Mouse (Mus musculus): Measurements from ENCODE around the gene Dlx4. TPM values are rescaled to one million over a fixed set of nuclear protein-coding genes. Genes with fewer than 3 reads are reported as not detected.

Dlx4 gene
- under 1 TPM; 0.18 to 0.24 TPM for total RNA-seq (2021)

DNA sequence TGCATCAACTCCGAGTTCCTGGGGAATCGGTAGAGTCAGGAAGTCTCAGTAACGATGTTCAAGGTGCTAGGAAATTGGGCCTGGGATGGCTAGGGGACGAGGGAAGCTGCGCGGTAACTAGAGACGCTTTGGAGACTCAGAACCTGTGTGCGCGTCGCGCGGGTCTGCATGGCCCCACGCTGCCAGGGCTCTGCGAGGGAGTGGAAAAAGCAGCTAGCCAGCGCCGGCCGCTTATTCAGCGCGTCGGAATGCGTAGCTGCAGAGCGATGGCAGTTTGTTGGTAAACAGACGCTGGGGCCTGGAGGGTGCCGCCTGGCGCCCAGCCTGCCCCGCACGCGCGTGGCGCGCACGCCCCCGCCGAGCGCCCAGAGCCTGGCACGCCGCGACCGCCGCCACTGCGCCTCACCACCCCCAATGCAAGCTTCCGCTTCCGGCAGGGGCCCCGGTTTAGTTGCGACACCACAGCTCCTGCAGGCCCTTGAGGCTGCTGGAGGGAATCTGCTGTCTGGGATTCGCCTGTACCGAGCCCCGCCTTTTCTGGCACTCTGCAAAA, at the start of gene Dlx4:
Gene Dlx4, minus strand, starts transcription at position 413 of the 553 bp plus-strand sequence.
- intact Hi-C loops (cut with DNase I), result no loop called here
- peak; percentile 50 for DNase-seq

DNA sequence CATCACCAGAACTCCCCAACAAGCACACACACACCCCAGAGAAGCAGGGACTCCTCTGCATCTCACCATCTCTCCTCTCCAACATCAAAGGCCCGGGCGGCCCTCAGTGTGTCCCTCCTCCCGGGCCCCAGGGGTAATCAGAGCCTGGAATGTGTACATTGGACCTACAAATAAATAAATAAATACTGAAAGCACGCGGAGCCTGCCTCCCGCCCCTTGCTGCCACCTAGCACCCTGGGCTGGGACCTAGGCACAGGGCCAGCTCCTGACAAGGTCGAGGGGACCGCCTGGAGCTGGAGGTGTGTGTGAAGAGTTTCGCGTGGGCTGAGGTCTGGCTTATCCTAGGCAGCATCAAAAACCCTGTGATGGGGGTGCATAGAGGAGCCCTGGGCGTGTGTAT, 43.8 kb upstream of the Dlx4 start:
- intact Hi-C loops (cut with DNase I), result no loop called here

DNA sequence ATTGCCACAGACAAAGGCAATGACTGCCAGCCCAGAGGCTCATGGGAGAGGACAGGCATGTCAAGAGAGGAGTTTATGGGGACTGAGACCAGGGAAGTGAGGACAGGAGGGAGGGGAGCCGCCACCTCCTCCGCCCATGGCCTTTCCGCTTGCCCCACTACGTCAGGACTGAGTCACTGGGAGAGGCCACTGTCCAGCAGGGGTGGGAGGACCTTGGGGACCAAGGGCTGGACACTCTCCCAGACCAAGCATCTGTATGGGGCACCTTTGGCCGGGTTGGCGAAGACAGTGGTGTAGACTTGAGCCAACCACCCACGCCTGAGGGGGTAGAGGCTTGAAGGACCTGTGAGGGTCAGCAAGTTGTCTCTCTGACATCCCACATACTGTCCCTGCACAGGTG, 40.8 kb upstream of the Dlx4 start:
- DNase-seq, result no peak
- intact Hi-C loops (cut with DNase I), result no loop called here

More for the DNA sequence above, 43.8 kb upstream of the Dlx4 start:
- no peak for DNase-seq

- no peak for DNase-seq
- intact Hi-C loops (cut with DNase I), result no loop called here
Observed at GRCm38 (mm10) chr11:95185700-95186099, 39.6 kb upstream of the Dlx4 start.

DNA sequence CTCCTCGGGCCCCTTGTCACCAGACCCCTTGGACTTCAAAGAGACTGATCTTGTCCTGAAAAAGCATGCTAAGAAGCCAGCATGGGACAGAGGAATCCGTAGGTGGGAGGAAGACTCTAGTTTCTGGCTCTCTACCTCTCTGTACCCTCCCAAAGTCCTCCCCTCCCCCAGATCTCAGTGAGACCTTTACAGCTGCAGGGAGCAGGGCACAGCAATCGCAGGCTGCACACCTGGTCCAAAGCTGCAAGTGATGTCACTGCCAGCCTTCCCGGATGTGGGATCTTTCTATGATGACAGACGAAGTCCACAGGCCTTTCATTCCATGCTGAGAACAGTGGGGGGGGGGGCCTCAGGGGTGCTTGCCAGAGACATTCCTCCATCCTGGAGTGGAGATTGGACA, 38.5 kb upstream of the Dlx4 start:
- intact Hi-C loops (cut with DNase I), result no loop called here
- no peak for DNase-seq

- intact Hi-C loops (cut with DNase I), result no loop called here
- peak; percentile 55 for DNase-seq
Observed at GRCm38 (mm10) chr11:95179311-95179710, 33.2 kb upstream of the Dlx4 start.

GRCm38 (mm10) chr11:95165857-95166256, 19.8 kb upstream of the Dlx4 start:
- no peak for DNase-seq
- intact Hi-C loops (cut with DNase I), result loop anchor here (10.0 kb wide), 1 partner anchor 551 kb away; no protein-coding TSS in a partner anchor

DNA sequence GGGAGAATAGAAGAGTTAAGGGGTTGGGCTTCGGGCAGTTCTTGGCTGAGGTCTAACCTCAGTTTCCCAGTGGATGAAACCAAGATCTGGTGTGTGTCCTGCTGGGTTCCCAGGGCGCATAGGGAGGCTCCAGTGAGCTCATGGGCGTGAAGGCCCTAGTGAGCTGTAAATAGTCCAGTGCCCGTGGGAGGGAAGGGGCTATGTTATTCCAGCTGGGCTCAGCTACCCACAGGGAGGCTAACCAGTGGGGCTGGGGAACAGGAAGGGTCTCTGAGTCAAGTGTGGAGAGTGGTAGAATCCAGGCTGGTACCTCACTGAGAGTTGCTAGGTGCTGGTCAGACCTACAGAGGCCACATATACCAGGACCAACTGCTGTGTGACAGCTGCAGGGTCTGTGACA, 15.6 kb upstream of the Dlx4 start:
- intact Hi-C loops (cut with DNase I), result loop anchor here (10.0 kb wide), 1 partner anchor 547 kb away; no protein-coding TSS in a partner anchor
- no peak for DNase-seq

GRCm38 (mm10) chr11:95160693-95161092, 14.6 kb upstream of the Dlx4 start:
- intact Hi-C loops (cut with DNase I), result loop anchor here (10.0 kb wide), 1 partner anchor 546 kb away; no protein-coding TSS in a partner anchor
- DNase-seq, result no peak

- intact Hi-C loops (cut with DNase I), result loop anchor here (10.0 kb wide), 1 partner anchor 545 kb away; no protein-coding TSS in a partner anchor
- DNase-seq, result no peak
Observed at GRCm38 (mm10) chr11:95159763-95160371, 13.8 kb upstream of the Dlx4 start.

DNA sequence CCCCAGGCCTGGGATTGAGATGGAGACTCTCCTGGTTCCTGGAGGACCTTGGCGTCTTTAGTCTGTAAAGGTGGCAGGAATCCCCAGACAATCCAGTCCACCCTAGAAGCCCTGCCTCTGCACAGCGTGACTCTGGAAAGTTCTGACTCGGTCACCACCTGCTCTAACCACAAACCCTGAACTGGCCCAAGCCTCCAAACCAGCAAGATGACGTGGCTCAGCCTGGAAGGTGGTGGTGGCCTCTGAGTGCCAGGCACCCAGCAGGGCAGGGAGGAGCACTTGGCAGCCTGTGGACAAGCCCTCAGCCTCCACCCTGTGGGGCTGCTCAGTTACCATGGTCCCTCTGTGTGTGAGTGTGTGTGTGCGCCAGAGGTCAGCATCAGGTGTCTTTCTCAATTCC, 11.8 kb upstream of the Dlx4 start:
- no peak for DNase-seq

DNA sequence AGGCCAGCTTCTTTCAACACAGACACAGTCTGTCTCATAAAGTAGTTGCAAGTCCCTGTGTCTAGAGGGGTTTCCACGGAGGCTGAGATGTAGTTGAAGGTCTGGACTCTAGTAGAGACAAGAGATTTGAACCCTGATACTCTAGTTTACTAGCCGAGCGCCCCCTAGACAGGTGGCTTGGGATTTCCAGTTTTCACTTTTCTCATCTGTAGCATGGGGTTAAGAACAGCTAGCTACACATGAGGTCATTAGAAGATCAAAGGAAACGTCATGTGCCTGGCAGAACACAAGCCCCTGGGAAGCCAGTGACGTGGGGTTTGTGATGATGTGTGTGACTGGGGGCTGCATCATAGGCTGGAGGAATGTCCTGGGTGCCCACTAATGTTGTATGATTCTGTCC, 11.3 kb upstream of the Dlx4 start:
- intact Hi-C loops (cut with DNase I), result no loop called here
- no peak for DNase-seq

More for the DNA sequence above, 11.8 kb upstream of the Dlx4 start:
- intact Hi-C loops (cut with DNase I), result no loop called here

DNA sequence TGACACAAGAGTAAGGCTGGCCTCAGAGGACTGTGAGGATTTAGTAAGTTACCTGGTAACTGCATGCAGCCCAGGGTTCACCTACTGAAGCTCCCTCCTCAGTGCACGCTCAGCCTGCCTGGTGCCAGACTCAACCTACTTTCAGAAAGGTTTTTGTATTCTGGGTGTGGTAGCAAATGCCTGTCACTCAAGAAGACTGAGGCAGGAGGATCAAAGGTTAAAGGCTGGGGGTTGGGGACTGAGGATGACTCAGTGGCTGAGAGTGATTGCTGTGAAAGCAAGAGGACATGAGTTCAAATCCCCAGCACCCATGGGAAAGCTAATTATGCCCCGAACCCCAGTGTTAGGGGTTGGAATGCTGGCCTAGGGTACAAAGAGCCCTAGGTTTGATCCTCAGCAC, 9.4 kb upstream of the Dlx4 start:
- no peak for DNase-seq
- intact Hi-C loops (cut with DNase I), result no loop called here

DNA sequence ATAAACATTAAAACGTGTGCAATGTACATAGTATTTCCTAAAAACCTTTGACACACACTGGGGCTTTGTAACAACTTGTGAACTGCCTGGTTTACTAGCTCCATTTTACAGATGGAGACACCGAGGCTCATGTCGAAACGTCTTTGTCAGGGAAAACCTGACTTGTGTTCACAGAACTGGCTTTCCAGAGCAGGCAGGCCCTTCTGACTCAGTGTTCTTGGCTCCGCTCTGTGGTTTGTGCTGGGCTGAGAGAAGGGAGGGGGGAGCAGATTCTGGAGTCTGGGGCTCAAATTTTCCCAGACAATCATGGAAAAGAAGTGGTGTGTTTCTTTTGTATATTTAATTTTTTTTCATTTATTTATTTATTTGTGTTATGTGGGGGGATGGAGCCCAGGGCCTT, 7.6 kb upstream of the Dlx4 start:
- intact Hi-C loops (cut with DNase I), result no loop called here
- no peak for DNase-seq

DNA sequence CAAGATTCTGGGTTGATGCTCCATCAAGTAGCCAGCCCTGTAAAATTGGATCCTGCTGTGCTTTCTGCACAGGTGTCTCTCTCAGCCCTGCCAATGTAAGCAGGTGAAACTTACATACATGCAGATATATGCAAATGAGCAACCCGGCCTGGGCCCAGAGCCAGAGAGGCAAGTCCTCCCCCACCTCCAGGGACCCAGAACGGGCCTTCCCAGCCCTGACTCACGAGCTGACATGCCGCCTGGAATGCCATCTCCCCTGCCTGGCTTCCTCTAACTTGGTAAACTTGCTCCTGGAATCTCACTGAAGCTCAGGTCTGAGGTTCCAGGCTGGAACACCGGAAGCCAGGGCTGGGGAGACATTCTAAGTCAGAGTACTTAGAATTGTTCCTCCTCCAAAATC, 7.1 kb upstream of the Dlx4 start:
- DNase-seq, result peak; percentile 25
- intact Hi-C loops (cut with DNase I), result no loop called here

- intact Hi-C loops (cut with DNase I), result no loop called here
- peak; percentile 59 for DNase-seq
Observed at GRCm38 (mm10) chr11:95150269-95151049, 4.4 kb upstream of the Dlx4 start.

DNA sequence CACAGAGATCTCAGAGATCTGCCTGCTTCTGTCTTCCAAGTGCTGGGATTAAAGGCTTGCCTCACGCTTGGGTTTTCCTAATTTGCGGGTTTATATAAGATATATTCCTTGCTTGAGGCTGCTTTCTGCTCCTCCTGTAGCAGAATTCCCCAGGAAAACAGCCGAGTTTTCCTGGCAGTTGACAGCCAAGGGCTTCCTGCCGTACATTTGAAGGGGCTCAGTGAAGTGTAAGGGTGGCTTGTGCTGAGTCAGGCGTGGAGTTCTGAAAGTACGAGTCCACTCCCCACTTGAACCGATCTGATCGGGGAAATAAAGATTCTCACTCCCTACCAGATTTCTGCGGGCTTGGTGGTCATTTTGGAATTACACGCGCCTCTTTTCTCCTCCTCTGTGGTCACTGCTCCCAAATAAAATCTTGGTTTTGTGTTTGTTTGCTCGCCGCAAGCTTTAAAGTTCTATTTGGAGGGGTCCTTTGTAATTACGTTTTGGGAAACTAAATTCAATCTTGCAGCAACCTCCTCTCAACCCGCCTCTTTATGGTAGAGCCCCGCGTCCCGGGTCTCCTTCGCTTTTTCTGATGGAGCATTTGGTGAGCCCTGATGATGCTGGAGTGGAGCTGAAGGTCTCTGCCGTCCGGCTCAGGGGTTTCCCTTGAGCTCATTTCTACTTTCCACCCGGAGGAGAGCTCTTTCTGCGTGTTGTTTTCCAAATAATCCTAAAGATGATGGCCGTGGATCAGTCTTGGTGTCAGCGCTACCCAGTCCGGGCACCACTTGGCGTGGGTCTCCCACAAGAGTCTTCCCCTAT, 3.6 kb upstream of the Dlx4 start:
- DNase-seq, result no peak
- intact Hi-C loops (cut with DNase I), result no loop called here

- intact Hi-C loops (cut with DNase I), result no loop called here
- DNase-seq, result no peak
Observed at GRCm38 (mm10) chr11:95148754-95149153, 2.7 kb upstream of the Dlx4 start.

DNA sequence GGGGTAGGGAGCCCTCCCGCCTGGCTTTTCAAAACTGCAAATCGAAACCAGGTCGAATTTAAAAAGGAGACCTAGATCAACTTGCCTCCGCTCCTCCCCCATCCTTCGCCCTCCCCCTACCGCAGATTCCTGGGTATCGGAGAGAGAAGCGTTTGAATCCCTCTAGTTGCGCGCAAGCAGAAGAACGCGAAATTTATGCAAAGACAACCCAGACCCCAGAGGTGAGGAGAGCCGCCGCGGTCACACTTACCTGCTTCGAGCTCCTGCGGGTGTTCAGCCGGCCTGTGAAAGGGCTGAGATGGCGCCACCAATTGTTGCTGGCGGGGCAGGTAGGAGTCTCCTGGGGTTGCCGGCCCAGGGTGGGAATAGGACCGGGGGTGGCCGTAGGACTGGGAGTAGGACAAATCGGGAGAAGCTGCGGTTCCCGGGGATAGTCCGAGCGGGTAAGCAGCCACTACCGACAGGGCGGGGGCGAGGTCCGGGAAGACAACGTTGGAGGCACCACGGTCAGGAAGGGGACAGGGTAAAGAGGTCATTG, 1.0 kb downstream of the Dlx4 start:
- no peak for DNase-seq
- intact Hi-C loops (cut with DNase I), result no loop called here

DNA sequence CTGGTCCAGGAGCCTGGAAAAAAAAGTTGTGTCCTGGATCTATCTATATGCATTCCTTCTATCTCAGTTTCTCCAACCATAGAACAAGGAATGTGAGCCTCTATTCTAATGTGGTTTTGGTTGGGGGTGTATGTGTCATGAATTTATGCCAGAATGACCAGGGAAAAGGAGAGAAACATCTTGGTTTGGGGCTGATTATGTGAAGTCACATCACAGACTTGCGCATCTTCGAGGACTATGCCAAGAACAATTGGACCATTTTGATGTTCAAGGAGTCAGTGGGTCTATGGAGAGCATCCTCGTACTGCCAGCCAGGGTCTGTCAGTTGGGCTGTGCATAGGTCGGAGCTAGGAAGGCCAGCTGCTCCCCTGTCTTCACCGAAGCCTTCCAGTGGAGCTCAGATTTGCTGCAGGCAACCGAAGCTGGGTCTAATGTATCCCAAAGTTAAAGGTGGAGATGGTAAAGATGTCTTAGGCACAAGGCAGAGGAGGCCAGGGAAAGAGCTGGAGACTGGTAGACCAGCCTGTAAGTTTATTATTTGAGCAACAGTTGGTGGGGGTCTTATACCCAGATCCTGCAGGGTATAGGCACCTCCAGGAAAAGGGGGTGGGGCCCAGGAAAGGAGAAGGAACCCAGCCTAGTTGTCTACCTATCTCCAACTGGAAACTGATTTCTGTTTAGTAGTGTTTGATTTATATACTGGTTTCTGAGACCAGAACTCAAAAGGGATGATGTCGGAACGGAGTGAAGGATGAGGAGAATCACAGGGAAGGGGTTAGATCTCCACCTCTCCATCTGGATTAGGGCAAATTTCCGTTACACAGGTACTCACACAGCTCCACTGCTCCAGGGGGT, 1.7 kb downstream of the Dlx4 start:
- DNase-seq, result no peak
- intact Hi-C loops (cut with DNase I), result no loop called here
